Mouse (Mus musculus): ENCODE data around the gene Lrrk2. TPM values are rescaled to one million over a fixed set of nuclear protein-coding genes. Genes with fewer than 3 reads are reported as not detected.

Gene Lrrk2
- polyA plus RNA-seq, 1 experiment from 2014 or later = 6.6 TPM

GRCm38 (mm10) chr15:91642682-91643306 is 30.2 kb upstream of the Lrrk2 start:
- DNase-seq (ENCODE audit: low spot score) = no peak

DNA sequence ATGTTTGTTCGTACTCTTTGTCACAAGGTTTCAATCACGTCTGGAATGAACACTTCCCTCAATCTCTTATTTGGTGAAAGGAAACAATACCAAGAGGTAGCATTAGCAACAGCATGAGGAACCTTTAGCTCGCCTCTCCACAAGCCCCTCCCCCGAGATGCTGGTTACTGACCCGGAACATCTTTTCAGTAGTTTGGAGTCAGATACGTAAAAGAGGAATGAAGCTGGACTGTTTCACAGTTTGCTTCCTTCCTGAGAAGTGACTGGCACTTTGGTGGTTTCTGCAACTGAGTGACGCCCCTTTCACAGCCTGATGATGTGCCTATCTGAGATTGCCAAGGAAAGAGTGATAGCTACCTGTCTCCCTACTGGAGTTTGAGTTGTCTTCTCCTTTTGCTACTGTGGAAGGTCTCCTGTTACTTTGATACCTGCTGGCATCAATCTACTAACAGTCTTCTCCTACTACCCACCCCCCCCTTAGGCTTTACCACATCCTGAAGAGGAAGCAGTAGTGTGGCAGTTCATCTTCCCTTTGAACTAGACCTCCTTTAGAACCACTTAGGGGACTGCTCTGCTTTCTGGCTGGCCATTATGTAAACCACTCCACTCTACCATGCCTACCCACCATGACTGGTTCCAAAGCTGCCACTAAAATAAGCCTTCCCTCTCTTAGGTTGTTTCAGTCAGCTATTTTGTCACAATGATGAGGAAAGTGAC is 29.2 kb upstream of the Lrrk2 start:
- ATAC-seq (ENCODE audit: low read depth) (no peak), DNase-seq (ENCODE audit: low spot score) (no peak)
- H3K4me1 ChIP-seq (ENCODE audit: control insufficient read depth, insufficient read depth, low read length) = no peaks in the 10 kb centered on the region
- H3K9me3 ChIP-seq (ENCODE audit: control insufficient read depth, low read length) = no peaks in the 10 kb centered on the region
- H3K4me2 ChIP-seq (ENCODE audit: low read depth, low read length) = no peak overlapping the region
- H3K27ac ChIP-seq (replicated peaks; ENCODE audit: low read depth, low read length) = no peak overlapping the region
- H3K36me3 ChIP-seq (ENCODE audit: control insufficient read depth, insufficient read depth, low read length) = no peaks in the 10 kb centered on the region
- 79% methylated on average over 7 of the region's 7 CpGs for WGBS
- no peaks in the 10 kb centered on the region for H3K27me3 ChIP-seq (replicated peaks; ENCODE audit: control insufficient read depth, insufficient read depth, low read length)
- H3K9ac ChIP-seq (ENCODE audit: low read depth, low read length) = no peak overlapping the region
- no peak overlapping the region for H3K4me3 ChIP-seq (ENCODE audit: low read depth, low read length)

More at GRCm38 (mm10) chr15:91642682-91643306, 30.2 kb upstream of the Lrrk2 start:
- Histone ChIP-seq H3K4me1 (ENCODE audit: control insufficient read depth, insufficient read depth, low read length) (no peaks in the 10 kb centered on the region), H3K27ac (replicated peaks; ENCODE audit: low read depth, low read length) (no peak overlapping the region), H3K4me3 (ENCODE audit: low read depth, low read length) (no peak overlapping the region), H3K27me3 (replicated peaks; ENCODE audit: control insufficient read depth, insufficient read depth, low read length) (no peaks in the 10 kb centered on the region), H3K4me2 (ENCODE audit: low read depth, low read length) (no peak overlapping the region), H3K9me3 (ENCODE audit: control insufficient read depth, low read length) (no peaks in the 10 kb centered on the region), H3K36me3 (ENCODE audit: control insufficient read depth, insufficient read depth, low read length) (no peaks in the 10 kb centered on the region), H3K9ac (ENCODE audit: low read depth, low read length) (no peak overlapping the region)
- WGBS = 63% methylated on average over 9 of the region's 9 CpGs
- no peak for ATAC-seq (ENCODE audit: low read depth)

GRCm38 (mm10) chr15:91650270-91650669 is 22.7 kb upstream of the Lrrk2 start:
- Histone ChIP-seq H3K36me3 (ENCODE audit: control insufficient read depth, insufficient read depth, low read length) (no peaks in the 10 kb centered on the region), H3K9ac (ENCODE audit: low read depth, low read length) (no peak overlapping the region), H3K4me3 (ENCODE audit: low read depth, low read length) (no peak overlapping the region), H3K27ac (replicated peaks; ENCODE audit: low read depth, low read length) (no peak overlapping the region), H3K4me1 (ENCODE audit: control insufficient read depth, insufficient read depth, low read length) (no peaks in the 10 kb centered on the region), H3K9me3 (ENCODE audit: control insufficient read depth, low read length) (no peaks in the 10 kb centered on the region), H3K4me2 (ENCODE audit: low read depth, low read length) (no peak overlapping the region), H3K27me3 (replicated peaks; ENCODE audit: control insufficient read depth, insufficient read depth, low read length) (no peaks in the 10 kb centered on the region)
- no peak for DNase-seq (ENCODE audit: low spot score)
- 70% methylated on average over 3 of the region's 3 CpGs for WGBS
- no peak for ATAC-seq (ENCODE audit: low read depth)

GRCm38 (mm10) chr15:91651493-91651892 is 21.5 kb upstream of the Lrrk2 start:
- Histone ChIP-seq H3K4me1 (ENCODE audit: control insufficient read depth, insufficient read depth, low read length) (no peaks in the 10 kb centered on the region), H3K27ac (replicated peaks; ENCODE audit: low read depth, low read length) (no peak overlapping the region), H3K9ac (ENCODE audit: low read depth, low read length) (no peak overlapping the region), H3K9me3 (ENCODE audit: control insufficient read depth, low read length) (no peaks in the 10 kb centered on the region), H3K4me3 (ENCODE audit: low read depth, low read length) (no peak overlapping the region), H3K27me3 (replicated peaks; ENCODE audit: control insufficient read depth, insufficient read depth, low read length) (no peaks in the 10 kb centered on the region), H3K4me2 (ENCODE audit: low read depth, low read length) (no peak overlapping the region), H3K36me3 (ENCODE audit: control insufficient read depth, insufficient read depth, low read length) (no peaks in the 10 kb centered on the region)
- DNase-seq (ENCODE audit: low spot score) (no peak), ATAC-seq (ENCODE audit: low read depth) (no peak)
- 69% methylated on average over 7 of the region's 7 CpGs for WGBS

- DNase-seq (ENCODE audit: low spot score) (no peak), ATAC-seq (ENCODE audit: low read depth) (no peak)
- Histone ChIP-seq H3K9ac (ENCODE audit: low read depth, low read length) (no peak overlapping the region), H3K4me3 (ENCODE audit: low read depth, low read length) (no peak overlapping the region), H3K4me2 (ENCODE audit: low read depth, low read length) (no peak overlapping the region), H3K36me3 (ENCODE audit: control insufficient read depth, insufficient read depth, low read length) (no peaks in the 10 kb centered on the region), H3K27me3 (replicated peaks; ENCODE audit: control insufficient read depth, insufficient read depth, low read length) (no peaks in the 10 kb centered on the region), H3K4me1 (ENCODE audit: control insufficient read depth, insufficient read depth, low read length) (no peaks in the 10 kb centered on the region), H3K9me3 (ENCODE audit: control insufficient read depth, low read length) (no peaks in the 10 kb centered on the region), H3K27ac (replicated peaks; ENCODE audit: low read depth, low read length) (no peak overlapping the region)
- 88% methylated on average over 6 of the region's 6 CpGs for WGBS
Measured at GRCm38 (mm10) chr15:91658227-91658626, 14.7 kb upstream of the Lrrk2 start.

- 79% methylated on average over 6 of the region's 6 CpGs for WGBS
- no peak for ATAC-seq (ENCODE audit: low read depth)
- no peak overlapping the region for H3K27ac ChIP-seq (replicated peaks; ENCODE audit: low read depth, low read length)
Measured at GRCm38 (mm10) chr15:91660277-91661078, 12.5 kb upstream of the Lrrk2 start.

DNA sequence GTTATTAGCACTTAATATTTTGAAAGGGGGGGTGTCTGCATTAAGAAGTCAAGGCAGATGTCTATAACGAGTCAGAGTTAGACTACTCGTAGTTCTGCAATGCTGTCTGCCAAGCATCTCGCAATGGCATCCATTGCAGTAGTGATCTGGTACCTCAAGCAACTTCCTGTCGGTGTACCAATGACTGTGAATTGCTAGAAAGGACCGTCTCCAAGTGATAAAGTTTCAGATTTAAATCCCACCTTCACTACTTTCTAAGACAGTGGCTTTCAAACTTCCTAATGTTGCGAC is 12.0 kb upstream of the Lrrk2 start:
- H3K4me3 ChIP-seq (ENCODE audit: low read depth, low read length) = no peak overlapping the region
- H3K27ac ChIP-seq (replicated peaks; ENCODE audit: low read depth, low read length) = no peak overlapping the region
- H3K27me3 ChIP-seq (replicated peaks; ENCODE audit: control insufficient read depth, insufficient read depth, low read length) = no peaks in the 10 kb centered on the region
- no peak overlapping the region for H3K9ac ChIP-seq (ENCODE audit: low read depth, low read length)
- H3K9me3 ChIP-seq (ENCODE audit: control insufficient read depth, low read length) = no peaks in the 10 kb centered on the region
- H3K4me2 ChIP-seq (ENCODE audit: low read depth, low read length) = no peak overlapping the region
- ATAC-seq (ENCODE audit: low read depth) = no peak
- no peak for DNase-seq (ENCODE audit: low spot score)
- no peaks in the 10 kb centered on the region for H3K4me1 ChIP-seq (ENCODE audit: control insufficient read depth, insufficient read depth, low read length)
- no peaks in the 10 kb centered on the region for H3K36me3 ChIP-seq (ENCODE audit: control insufficient read depth, insufficient read depth, low read length)
- 81% methylated on average over 6 of the region's 6 CpGs for WGBS

More at GRCm38 (mm10) chr15:91660277-91661078, 12.5 kb upstream of the Lrrk2 start:
- H3K9me3 ChIP-seq (ENCODE audit: control insufficient read depth, low read length) = no peaks in the 10 kb centered on the region
- H3K4me2 ChIP-seq (ENCODE audit: low read depth, low read length) = no peak overlapping the region
- no peak overlapping the region for H3K4me3 ChIP-seq (ENCODE audit: low read depth, low read length)
- DNase-seq (ENCODE audit: low spot score) = no peak
- H3K27me3 ChIP-seq (replicated peaks; ENCODE audit: control insufficient read depth, insufficient read depth, low read length) = no peaks in the 10 kb centered on the region
- H3K9ac ChIP-seq (ENCODE audit: low read depth, low read length) = no peak overlapping the region
- no peaks in the 10 kb centered on the region for H3K4me1 ChIP-seq (ENCODE audit: control insufficient read depth, insufficient read depth, low read length)
- no peaks in the 10 kb centered on the region for H3K36me3 ChIP-seq (ENCODE audit: control insufficient read depth, insufficient read depth, low read length)

- no peak for ATAC-seq (ENCODE audit: low read depth)
- Histone ChIP-seq H3K4me1 (ENCODE audit: control insufficient read depth, insufficient read depth, low read length) (no peaks in the 10 kb centered on the region), H3K27ac (replicated peaks; ENCODE audit: low read depth, low read length) (no peak overlapping the region), H3K4me3 (ENCODE audit: low read depth, low read length) (no peak overlapping the region), H3K4me2 (ENCODE audit: low read depth, low read length) (no peak overlapping the region), H3K9ac (ENCODE audit: low read depth, low read length) (no peak overlapping the region), H3K36me3 (ENCODE audit: control insufficient read depth, insufficient read depth, low read length) (no peaks in the 10 kb centered on the region), H3K9me3 (ENCODE audit: control insufficient read depth, low read length) (no peaks in the 10 kb centered on the region), H3K27me3 (replicated peaks; ENCODE audit: control insufficient read depth, insufficient read depth, low read length) (no peaks in the 10 kb centered on the region)
- no peak for DNase-seq (ENCODE audit: low spot score)
- 73% methylated on average over 10 of the region's 10 CpGs for WGBS
Measured at GRCm38 (mm10) chr15:91664586-91665132, 8.3 kb upstream of the Lrrk2 start.
